Mouse (Mus musculus): ENCODE measurements around the gene Tex12.

GRCm38 (mm10) chr9:50518781-50519180 is 42.3 kb downstream of the Tex12 start:
- TF ChIP-seq CTCF (IDR thresholded peaks at IDR 0.05; ENCODE audit: low read depth, low read length) (peak; percentile 82), POLR2A (IDR thresholded peaks at IDR 0.05; ENCODE audit: extremely low read depth, insufficient read depth, low read length) (no peak)
